Mouse (Mus musculus) heart, embryonic 16.5 days (tissue): ENCODE measurements at regions not wholly inside any gene's neighbourhood (a gene's known extent, or its start where the extent isn't known, plus 50 kb on each side); places are given as distances from the start of the nearest gene placed in this dataset.
"Not testable (repeated sequence)": the region's sequence is repeated elsewhere in the genome, so short reads cannot be mapped to it uniquely, and the experiment has no call there.

Experiments used
- ATAC-seq: fragments of 200-750 bp; cut with Nextera tagmentation; replicated peaks from 2 replicates; pipeline ENCODE4 v1.8.0; 2017; ENCODE audit warnings: moderate number of reproducible peaks; ENCODE audit not compliant: insufficient read depth, low FRiP score; ENCODE audit errors: extremely low read depth
- H3K27ac ChIP-seq: fragments of 300-500 bp; sonication (generic); 2 replicates; pipeline ENCODE4 v1.5.1; 2014; ENCODE audit warnings: mild to moderate bottlenecking, low read length, control low read depth, moderate library complexity
- H3K27me3 ChIP-seq: fragments of 300-500 bp; sonication (generic); 2 replicates; pipeline ENCODE4 v1.6.1; 2014; ENCODE audit warnings: low read length, mixed read lengths; ENCODE audit not compliant: control insufficient read depth, insufficient read depth
- H3K36me3 ChIP-seq: fragments of 300-500 bp; sonication (generic); 2 replicates; pipeline ENCODE4 v1.6.1; 2014; ENCODE audit not compliant: control insufficient read depth, insufficient read depth
- H3K4me1 ChIP-seq: fragments of 300-500 bp; sonication (generic); 2 replicates; pipeline ENCODE4 v1.6.1; 2014; ENCODE audit warnings: low read length, mixed read lengths; ENCODE audit not compliant: control insufficient read depth, insufficient read depth
- H3K4me2 ChIP-seq: fragments of 300-500 bp; sonication (generic); 2 replicates; pipeline ENCODE4 v1.6.1; 2014; ENCODE audit warnings: low read depth, mild to moderate bottlenecking, control low read depth, low read length
- H3K4me3 ChIP-seq: fragments of 300-500 bp; sonication (generic); 2 replicates; pipeline ENCODE4 v1.5.1; 2014; ENCODE audit warnings: mild to moderate bottlenecking, control low read depth, low read length
- H3K9ac ChIP-seq: fragments of 300-500 bp; sonication (generic); 2 replicates; pipeline ENCODE4 v1.6.1; 2014; ENCODE audit warnings: low read length, control low read depth
- H3K9me3 ChIP-seq: fragments of 300-500 bp; sonication (generic); replicated peaks from 2 replicates; pipeline ENCODE4 v1.6.1; 2016; ENCODE audit warnings: low read length; ENCODE audit not compliant: control insufficient read depth
- WGBS: fragments of 180-500 bp; shearing (Covaris S2); extraction: QIAGEN DNeasy Blood & Tissue Kit; methylation state at CpG from one replicate; pipeline ENCODE4 v1.1.7; 2014; 5-methylcytosine and 5-hydroxymethylcytosine counted together

DNA sequence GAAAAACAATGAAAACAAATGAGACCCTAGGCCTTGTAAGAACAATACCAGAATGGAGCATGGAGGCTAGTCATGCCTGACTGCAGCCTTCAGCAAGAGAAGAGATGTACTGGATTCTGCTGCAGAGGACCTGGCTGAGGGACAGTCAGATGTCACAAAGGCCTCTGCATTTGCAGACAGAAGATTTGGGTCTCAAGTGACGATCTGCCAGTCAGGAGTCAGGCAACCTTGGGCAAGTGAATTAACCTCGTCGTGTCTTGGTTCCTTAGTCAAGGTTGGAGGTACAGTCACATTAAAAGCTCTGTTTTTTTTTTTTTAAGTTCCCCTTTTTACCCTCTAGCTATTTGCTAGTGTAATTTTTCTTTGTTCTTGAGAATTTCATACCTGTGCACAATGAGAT, 276.6 kb downstream of the Eipr1 start:
- Histone ChIP-seq H3K9me3 (no peaks in the 10 kb centered on the region), H3K4me3 (no peak overlapping the region), H3K27ac (no peak overlapping the region), H3K9ac (no peak overlapping the region), H3K4me1 (no peaks in the 10 kb centered on the region), H3K4me2 (no peak overlapping the region), H3K27me3 (no peaks in the 10 kb centered on the region), H3K36me3 (no peaks in the 10 kb centered on the region)
- WGBS: 62% methylated on average over 3 of the region's 3 CpGs
- no peak for ATAC-seq

DNA sequence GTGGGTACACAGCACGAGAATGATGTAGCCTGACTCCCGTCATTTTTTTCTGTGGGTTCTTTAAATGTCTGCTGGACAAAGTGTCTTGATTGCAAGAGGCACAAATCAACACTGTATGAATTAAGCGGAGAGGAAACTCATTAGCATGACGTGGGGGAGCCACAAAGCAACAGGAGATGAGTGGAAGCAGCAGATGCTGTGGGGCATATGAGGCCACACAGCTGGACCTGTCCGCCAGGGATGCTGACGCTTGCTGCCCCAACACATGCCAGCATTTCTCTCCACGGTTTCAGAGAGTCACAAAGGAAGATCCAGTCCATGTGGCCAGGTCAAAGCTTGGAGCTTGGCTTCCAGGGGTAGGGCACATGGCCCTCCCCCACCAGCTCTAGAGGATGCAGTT, 277.9 kb downstream of the Eipr1 start:
- Histone ChIP-seq H3K4me2 (no peak overlapping the region), H3K9ac (no peak overlapping the region), H3K4me3 (no peak overlapping the region), H3K27ac (no peak overlapping the region), H3K27me3 (no peaks in the 10 kb centered on the region), H3K36me3 (no peaks in the 10 kb centered on the region), H3K9me3 (no peaks in the 10 kb centered on the region), H3K4me1 (no peaks in the 10 kb centered on the region)
- no peak for ATAC-seq
- 64% methylated on average over 7 of the region's 7 CpGs for WGBS

DNA sequence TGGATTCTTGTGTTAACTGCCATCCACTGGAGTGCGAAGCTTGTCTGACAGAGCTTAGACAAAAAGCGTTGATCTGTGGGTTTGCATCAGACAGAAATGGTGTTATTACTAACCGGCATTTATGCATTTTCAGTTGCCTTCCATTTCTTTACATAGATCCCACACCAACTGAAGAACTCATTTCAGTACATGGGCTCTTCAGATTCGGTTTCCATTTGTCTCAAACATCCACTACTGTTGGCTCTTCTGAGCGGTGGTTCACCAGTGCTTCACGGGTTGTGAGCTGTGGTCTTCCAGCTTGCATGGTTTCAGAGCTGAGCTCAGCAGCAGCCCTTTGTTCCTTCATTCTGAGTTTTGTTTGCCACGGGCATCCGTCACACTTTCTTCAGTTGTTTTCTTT, 294.4 kb downstream of the Eipr1 start:
- Histone ChIP-seq H3K4me2 (no peak overlapping the region), H3K27me3 (no peaks in the 10 kb centered on the region), H3K36me3 (no peaks in the 10 kb centered on the region), H3K4me3 (no peak overlapping the region), H3K4me1 (peaks cover 16% of the 10 kb centered on the region), H3K9me3 (no peaks in the 10 kb centered on the region), H3K27ac (no peak overlapping the region), H3K9ac (no peak overlapping the region)
- WGBS: 83% methylated on average over 8 of the region's 8 CpGs
- ATAC-seq: no peak

DNA sequence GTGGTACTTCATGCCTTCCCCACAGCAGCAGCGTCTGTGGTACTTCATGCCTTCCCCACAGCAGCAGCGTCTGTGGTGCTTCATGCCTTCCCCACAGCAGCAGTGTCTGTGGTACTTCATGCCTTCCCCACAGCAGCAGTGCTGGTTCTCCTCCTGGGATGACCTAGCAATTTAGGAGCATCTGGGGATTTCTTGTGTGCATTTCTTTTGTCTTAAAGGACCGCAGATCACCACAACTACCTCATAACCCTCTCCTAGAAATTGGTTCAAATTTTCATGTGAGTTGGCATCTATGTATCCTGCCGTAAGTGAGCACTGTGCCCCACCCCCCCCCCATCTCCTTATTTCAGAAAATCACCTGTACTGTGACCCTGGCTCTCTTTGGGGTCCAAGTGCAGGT, 297.0 kb downstream of the Eipr1 start:
- H3K36me3 ChIP-seq, H3K27me3 ChIP-seq, H3K9me3 ChIP-seq, H3K4me3 ChIP-seq, H3K9ac ChIP-seq, ATAC-seq, H3K4me2 ChIP-seq, H3K27ac ChIP-seq: not testable (repeated sequence)
- H3K4me1 ChIP-seq: peaks cover 16% of the 10 kb centered on the region
- WGBS: 54% methylated on average over 2 of the region's 4 CpGs

DNA sequence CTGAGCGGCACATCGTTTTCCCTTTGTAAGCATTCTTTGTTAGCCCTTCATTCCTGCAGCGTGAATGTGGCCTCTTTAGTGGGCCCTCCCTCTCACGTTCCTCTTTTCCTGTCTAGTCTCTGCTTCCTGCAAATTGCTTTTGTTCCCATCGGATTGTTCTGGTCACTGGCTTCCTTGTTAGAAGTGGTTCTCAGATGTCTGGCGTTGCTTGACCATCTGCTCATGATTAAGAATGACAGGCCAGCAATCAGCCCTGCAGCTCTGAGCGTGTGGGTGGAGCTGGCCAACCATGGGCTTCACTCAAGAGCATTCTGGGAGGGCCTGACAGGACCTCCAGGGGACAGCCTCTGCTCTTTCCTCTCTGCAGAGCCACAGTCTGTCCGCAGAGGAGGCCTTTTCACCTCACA, 297.5 kb downstream of the Eipr1 start:
- Histone ChIP-seq H3K36me3 (no peaks in the 10 kb centered on the region), H3K27ac (no peak overlapping the region), H3K9me3 (no peaks in the 10 kb centered on the region), H3K4me1 (peaks cover 16% of the 10 kb centered on the region), H3K9ac (no peak overlapping the region), H3K4me2 (no peak overlapping the region), H3K4me3 (no peak overlapping the region), H3K27me3 (no peaks in the 10 kb centered on the region)
- WGBS: 12% methylated on average over 8 of the region's 8 CpGs
- peak; percentile 55; the same call in 1 of the 2 replicates for ATAC-seq

DNA sequence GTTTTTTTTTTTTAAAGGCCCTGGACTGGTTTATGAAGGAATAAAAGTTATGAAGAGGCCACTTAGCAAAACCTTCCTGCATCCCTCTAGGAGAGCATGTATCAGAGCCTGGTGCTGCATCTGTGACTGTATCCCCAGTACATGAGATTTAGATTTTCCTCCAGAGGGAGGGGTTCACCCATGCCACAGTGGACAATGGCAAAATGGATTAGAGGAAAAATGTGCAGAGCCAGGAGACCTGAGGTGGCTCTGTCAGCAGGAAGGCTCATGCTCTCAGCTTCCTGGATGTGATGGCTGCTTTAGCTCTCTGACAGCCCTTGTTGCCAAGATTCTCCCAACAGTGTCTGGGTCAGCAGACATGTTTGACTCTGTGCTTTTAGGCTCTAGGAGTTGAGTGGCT, 298.2 kb downstream of the Eipr1 start:
- Histone ChIP-seq H3K4me2 (no peak overlapping the region), H3K27ac (no peak overlapping the region), H3K36me3 (no peaks in the 10 kb centered on the region), H3K9me3 (no peaks in the 10 kb centered on the region), H3K4me1 (peaks cover 16% of the 10 kb centered on the region), H3K4me3 (no peak overlapping the region), H3K27me3 (no peaks in the 10 kb centered on the region), H3K9ac (no peak overlapping the region)
- no peak for ATAC-seq

DNA sequence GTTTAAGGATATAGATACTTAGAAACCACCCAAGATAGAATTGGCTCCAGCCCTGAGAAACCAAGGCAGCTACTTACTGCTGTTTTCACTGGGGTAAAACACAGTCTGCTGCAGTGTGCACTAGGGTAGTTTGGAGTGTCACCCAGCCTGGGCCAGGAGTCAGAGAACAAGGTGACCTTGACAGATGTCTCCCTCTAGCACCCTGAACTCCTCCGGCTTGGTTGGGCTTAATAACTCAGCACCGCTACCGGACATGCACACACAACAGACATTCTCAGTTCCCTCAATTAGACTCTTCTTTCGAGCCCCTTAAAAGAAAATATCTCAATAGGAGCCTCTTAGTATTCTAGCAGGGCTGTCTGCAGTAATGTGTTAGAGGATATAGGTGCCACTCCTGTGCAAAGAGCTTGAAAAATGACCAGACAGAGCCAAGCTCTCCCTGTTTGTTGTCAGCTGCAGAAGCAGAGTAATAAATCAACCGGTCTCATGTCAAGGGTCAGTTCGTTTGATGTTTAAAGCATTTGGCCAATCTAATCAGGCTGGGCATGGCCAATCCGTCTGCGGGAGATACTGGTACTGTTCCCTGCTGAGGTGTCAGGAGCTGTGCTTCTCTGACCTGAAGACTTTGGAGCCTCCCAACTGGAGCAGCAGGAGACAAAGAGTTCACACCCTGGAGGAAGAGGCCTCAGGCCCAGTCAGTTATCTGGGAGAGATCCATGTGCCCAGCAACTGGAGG, 299.1 kb downstream of the Eipr1 start:
- no peak for ATAC-seq
- Histone ChIP-seq H3K27me3 (no peaks in the 10 kb centered on the region), H3K4me3 (no peak overlapping the region), H3K4me1 (peaks cover 16% of the 10 kb centered on the region), H3K36me3 (no peaks in the 10 kb centered on the region), H3K9ac (no peak overlapping the region), H3K9me3 (no peaks in the 10 kb centered on the region), H3K4me2 (no peak overlapping the region), H3K27ac (no peak overlapping the region)
- WGBS: 44% methylated on average over 8 of the region's 8 CpGs

DNA sequence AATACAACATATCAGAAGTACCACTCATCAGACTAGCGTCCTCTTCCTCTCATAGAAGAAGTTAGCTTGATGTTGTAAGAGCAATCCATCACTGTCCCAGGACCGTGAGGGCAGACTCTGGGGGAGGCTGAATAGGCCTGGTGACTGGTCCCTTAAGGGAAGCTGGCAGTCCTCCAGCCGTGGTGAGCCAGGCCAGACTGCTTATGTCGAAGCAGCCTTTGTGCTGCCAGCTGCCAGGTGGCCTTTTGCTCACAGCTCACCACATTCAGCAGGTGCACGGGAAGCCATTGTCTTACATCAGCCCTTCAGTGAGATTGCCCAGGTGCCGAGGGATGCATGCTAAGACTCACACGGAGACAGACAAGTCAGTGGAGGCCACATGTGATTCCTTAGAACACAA, 302.8 kb downstream of the Eipr1 start:
- no peaks in the 10 kb centered on the region for H3K27me3 ChIP-seq
- H3K27ac ChIP-seq: no peak overlapping the region
- H3K9ac ChIP-seq: no peak overlapping the region
- no peaks in the 10 kb centered on the region for H3K36me3 ChIP-seq
- no peak overlapping the region for H3K4me2 ChIP-seq
- peaks cover 14% of the 10 kb centered on the region for H3K4me1 ChIP-seq
- ATAC-seq: no peak
- no peaks in the 10 kb centered on the region for H3K9me3 ChIP-seq
- WGBS: 29% methylated on average over 7 of the region's 7 CpGs
- no peak overlapping the region for H3K4me3 ChIP-seq

DNA sequence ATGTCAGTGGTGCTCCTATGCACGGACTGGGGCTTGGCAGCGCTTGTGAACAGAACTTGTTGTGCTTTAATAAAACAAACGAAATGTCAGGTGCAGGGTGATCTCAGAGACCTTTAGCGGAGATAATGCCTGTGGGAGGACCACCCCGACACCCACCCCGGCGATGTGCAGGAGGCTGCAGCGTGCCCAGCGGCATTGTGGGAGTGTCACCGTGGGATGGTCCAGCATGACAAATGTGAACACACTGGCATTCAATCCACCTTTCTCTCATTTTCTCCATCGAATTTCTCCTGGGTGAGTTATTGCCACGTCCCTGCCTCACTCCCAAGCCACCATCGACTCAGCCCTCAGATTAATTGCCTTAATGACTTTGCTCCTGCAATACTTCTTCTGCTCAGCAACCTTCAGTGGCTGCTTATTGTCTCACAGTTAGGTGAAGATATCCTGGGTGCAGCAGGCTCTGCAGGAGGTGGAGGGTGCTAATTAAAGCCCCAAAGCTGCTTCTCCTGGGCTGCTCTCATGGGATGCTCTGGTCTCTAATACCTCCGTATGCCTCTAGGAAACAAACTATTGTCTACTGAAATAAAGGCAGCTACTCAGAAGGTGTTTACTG, 310.5 kb downstream of the Eipr1 start:
- no peak for ATAC-seq
- no peaks in the 10 kb centered on the region for H3K9me3 ChIP-seq
- no peak overlapping the region for H3K4me2 ChIP-seq
- no peaks in the 10 kb centered on the region for H3K27me3 ChIP-seq
- no peaks in the 10 kb centered on the region for H3K36me3 ChIP-seq
- no peak overlapping the region for H3K9ac ChIP-seq
- WGBS: 60% methylated on average over 14 of the region's 14 CpGs
- H3K4me3 ChIP-seq: no peak overlapping the region
- H3K27ac ChIP-seq: no peak overlapping the region
- H3K4me1 ChIP-seq: no peaks in the 10 kb centered on the region
